Mouse (Mus musculus) inflammation-experienced regulatory T-cells, adult 6 months (primary cell): ENCODE results near the gene Ddah2. TPM values are rescaled to one million over a fixed set of nuclear protein-coding genes. Genes with fewer than 3 reads are reported as not detected.

Experiments used
- ATAC-seq: one replicate; pipeline ENCODE4 v1.8.0; 2017
- polyA plus RNA-seq, 3 experiments: library from polyadenylated mRNA; unstranded; fragments of 100-300 nt; shearing (Covaris generic); gene quantifications; one replicate each; pipeline ENCODE4 v1.2.1; 2017

The Ddah2 gene
- polyA plus RNA-seq, 3 experiments from 2014 or later = 0.91 to 3.0 (median 1.3) TPM

- ATAC-seq = peak; percentile 82
Observed at GRCm38 (mm10) chr17:35051156-35052086, 7.4 kb upstream of the Ddah2 start.

GRCm38 (mm10) chr17:35052271-35052798, 6.5 kb upstream of the Ddah2 start:
- ATAC-seq = no peak

- ATAC-seq = no peak
Observed at GRCm38 (mm10) chr17:35055691-35056495, 2.9 kb upstream of the Ddah2 start.

GRCm38 (mm10) chr17:35057090-35057489, 1.7 kb upstream of the Ddah2 start:
- no peak for ATAC-seq

GRCm38 (mm10) chr17:35058316-35058715, 519 bp upstream of the Ddah2 start:
- ATAC-seq = no peak

- ATAC-seq = no peak
Observed at GRCm38 (mm10) chr17:35060071-35060470, 1.2 kb downstream of the Ddah2 start.

GRCm38 (mm10) chr17:35060737-35061297, 2.0 kb downstream of the Ddah2 start:
- no peak for ATAC-seq

GRCm38 (mm10) chr17:35061299-35061698, 2.5 kb downstream of the Ddah2 start:
- ATAC-seq = no peak

- no peak for ATAC-seq
Observed at GRCm38 (mm10) chr17:35063466-35063865, 4.6 kb downstream of the Ddah2 start.

GRCm38 (mm10) chr17:35064378-35064877, 5.6 kb downstream of the Ddah2 start:
- ATAC-seq = no peak

- ATAC-seq = no peak
Observed at GRCm38 (mm10) chr17:35064951-35065947, 6.4 kb downstream of the Ddah2 start, which contains the start of gene Ly6g6c. Ly6g6c (plus strand) TSS chr17:35065388.

GRCm38 (mm10) chr17:35066084-35066483, 7.2 kb downstream of the Ddah2 start, which contains the start of gene Mpig6b:
Mpig6b (minus strand) TSS chr17:35066184.
- no peak for ATAC-seq

GRCm38 (mm10) chr17:35068213-35068914, 9.5 kb downstream of the Ddah2 start:
- no peak for ATAC-seq

GRCm38 (mm10) chr17:35070556-35071229, 11.9 kb downstream of the Ddah2 start:
- no peak for ATAC-seq

GRCm38 (mm10) chr17:35071454-35071853, 12.6 kb downstream of the Ddah2 start:
- ATAC-seq = no peak

- no peak for ATAC-seq
Observed at GRCm38 (mm10) chr17:35074097-35074496, 15.3 kb downstream of the Ddah2 start.

- ATAC-seq = no peak
Observed at GRCm38 (mm10) chr17:35076507-35077176, 17.8 kb downstream of the Ddah2 start, which contains the start of gene Ly6g6e. Ly6g6e (plus strand) TSS chr17:35076902.

GRCm38 (mm10) chr17:35077285-35077684, 18.4 kb downstream of the Ddah2 start:
- no peak for ATAC-seq

GRCm38 (mm10) chr17:35077786-35078233, 19.0 kb downstream of the Ddah2 start, which contains the start of gene Ly6g6d:
Ly6g6d (minus strand) TSS chr17:35078065.
- no peak for ATAC-seq
